Mouse (Mus musculus) cerebellum, adult 2 months (tissue): ENCODE measurements around the gene Col13a1.

Experiments
- CTCF ChIP-seq: fragments of 200-500 bp; IDR thresholded peaks from 2 replicates; pipeline ENCODE4 v1.5.1; 2011; ENCODE audit warnings: low read depth, mild to moderate bottlenecking, control low read depth, low read length, moderate library complexity, borderline replicate concordance; ENCODE audit not compliant: insufficient read depth
- POLR2A ChIP-seq: fragments of 200-500 bp; IDR thresholded peaks from 2 replicates; pipeline ENCODE4 v1.6.1; 2011; ENCODE audit warnings: low read length, control low read depth, borderline replicate concordance; ENCODE audit not compliant: insufficient read depth

DNA sequence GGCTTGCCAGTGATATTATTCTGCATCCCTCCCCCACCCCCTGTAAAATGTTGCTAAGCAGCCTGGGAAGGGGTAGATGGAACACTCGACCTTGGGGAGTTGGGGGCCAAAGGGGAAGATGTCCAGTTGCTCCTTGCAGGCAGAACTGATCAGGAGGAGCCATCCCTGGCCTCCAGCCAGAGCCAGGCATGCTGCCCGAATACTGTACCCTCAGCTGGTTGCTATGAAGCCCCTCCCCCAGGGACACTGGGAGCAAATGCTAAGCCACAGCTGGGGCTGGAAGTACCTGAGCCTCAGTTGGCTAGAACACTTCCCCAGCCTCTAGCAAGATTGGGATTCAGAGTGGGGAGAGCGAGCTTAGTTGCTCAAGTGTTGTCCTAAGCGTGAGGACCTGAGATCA lies 6.9 kb downstream of the Col13a1 start:
- TF ChIP-seq CTCF (no peak), POLR2A (no peak)
